Mouse (Mus musculus) Muller cell, postnatal 12 days (primary cell): Measurements from ENCODE around the gene Fam81a.

ENCODE experiments used
- DNase-seq: peaks from one replicate; pipeline ENCODE4 v3.0.0-alpha.2; 2015; ENCODE audit errors: inconsistent ontology term

The Fam81a gene

DNA sequence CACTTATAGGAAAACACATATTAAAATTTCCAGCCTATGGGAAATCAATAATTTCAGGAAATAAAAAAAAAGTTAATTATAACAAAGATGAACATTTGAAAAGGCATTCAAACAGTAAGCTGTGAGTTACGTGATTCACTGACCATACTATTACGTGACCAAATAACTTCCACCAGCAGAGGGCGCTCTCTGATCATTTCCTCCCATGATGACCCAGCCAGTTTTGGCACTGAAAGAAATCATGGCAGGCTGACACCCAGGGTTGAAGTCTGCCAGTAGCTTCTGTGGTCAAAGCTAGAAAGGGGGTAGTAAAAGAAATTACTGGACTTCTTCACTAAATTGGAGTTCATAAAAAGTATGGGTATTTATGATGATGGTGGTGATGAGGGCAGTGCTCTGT is 33.1 kb downstream of the Fam81a start:
- peak; percentile 64 for DNase-seq

DNA sequence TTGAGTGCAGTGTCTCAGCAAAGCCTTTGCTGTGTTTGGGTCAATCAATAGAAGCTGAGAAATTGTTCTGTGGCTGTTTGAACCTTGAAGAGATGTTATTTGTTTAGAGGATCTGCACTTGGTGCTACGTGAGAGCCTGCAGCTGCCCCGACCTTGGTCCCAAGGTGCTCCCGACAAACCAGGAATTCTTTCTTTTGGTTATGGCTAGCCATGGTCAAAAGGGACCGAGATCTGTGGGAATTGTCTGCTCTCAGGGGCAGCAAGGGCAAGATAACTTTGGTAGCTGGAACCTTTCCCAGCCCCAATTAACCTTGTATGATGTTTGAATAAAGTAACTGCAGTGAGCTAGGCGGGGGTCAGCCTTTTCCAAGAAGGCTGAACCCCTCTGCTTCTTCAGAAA is 34.2 kb downstream of the Fam81a start:
- no peak for DNase-seq

DNA sequence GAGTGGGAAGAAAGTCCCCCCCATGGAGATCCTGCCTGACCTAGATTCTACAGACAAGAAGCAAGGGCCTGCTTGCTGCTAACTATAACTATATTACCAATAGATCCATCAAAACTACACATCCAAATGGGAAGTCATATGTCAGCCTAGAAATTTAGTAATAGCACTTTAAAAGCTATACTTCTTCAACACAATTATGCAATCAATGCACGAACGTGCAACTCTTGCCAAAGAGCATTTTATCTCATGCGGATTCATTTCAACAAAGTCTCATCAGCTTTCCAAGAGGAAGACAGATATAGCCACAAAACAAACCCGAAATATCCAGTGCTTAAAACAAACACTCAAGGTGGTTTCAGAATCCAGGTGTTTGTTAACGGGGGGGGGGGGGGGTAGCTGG is 36.8 kb downstream of the Fam81a start:
- no peak for DNase-seq

DNA sequence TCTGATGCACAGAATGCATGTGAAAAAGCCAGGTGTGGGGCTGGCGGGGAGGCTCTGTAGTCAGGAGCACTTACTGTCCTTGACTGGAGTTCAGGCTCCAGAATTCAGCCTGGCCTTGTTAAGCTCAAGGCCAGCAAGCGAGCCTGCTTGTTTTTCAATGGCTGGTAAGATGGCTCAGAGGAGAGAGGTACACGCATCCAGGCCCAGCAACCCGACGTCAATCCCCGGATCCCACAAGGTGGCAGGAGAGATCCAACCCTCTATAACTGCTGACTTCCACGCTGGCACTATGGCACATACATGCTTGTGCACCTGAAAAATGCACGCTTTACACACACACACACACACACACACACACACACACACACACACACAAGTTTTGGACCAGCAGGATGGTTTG is 39.3 kb downstream of the Fam81a start:
- no peak for DNase-seq

DNA sequence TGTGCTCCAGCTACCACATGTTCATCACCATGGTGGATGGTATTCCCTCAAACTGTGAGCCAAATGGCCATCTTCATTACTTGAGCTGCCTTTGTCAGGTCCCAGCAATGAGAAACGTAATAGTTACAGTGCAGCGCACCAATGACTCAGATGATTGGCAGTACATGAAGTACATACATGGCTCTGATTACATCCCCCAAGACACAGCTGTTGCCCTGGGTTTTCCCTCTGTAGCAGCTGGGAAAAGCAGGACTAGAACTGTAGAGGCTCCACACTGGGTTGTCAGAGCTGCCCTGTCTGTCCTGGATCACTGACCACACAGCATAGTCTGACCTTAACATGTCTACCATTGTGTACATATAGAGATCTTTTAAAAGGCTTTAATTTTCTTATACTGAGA is 44.8 kb downstream of the Fam81a start:
- DNase-seq, result no peak

DNA sequence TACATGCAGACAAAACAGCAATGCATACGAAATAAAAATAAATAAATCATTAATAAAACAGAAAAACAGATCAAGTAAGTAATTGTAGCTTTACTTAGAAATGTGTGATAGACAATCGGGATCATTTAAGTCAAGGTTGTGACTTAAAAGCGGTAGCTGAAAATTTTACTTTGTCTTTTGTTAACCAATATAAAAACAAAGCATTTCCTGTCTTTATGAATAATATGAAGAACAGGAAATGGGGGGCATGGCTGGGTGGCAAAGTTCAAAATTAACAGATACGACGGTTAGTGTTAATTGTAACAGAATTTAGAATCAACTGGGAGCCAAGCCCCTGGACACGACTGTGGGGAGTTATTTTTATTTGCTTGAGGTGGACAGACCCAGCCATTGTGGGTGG is 47.3 kb downstream of the Fam81a start:
- DNase-seq, result no peak

DNA sequence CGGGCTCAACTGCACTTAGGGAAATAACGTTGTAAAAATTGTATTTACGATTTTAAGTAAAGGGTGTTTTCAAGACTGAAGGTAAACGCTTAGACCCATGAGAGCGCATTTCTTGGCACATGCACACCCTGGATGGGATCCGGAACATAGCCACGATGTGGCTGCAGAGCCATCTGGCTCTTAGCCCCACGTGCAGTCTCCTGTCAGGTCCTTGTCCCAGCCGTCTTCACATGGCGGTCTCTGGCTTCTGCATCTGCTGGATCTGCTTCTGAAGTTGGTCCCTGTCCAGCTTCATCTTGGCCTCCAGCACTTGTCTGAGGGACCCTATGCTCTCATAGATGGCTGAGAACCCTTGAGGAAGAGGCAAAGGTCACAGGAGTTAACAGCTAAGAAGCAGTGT is 51.8 kb downstream of the Fam81a start:
- DNase-seq, result no peak

DNA sequence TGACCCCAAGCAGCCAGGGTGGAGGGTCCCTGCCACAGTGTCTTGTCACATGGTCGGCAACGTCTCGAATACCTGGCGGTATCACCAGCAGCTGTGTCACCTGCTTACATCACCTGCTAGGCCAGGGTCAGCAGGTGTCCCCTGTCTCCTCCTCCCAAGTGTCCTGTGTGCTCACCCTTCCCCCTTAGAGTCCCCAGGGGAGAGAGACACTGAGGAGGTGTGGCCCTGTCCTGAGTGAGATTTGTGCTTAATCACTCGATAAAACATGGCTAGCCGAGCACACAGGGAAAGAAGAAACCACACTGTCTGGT is 53.6 kb downstream of the Fam81a start:
- no peak for DNase-seq

DNA sequence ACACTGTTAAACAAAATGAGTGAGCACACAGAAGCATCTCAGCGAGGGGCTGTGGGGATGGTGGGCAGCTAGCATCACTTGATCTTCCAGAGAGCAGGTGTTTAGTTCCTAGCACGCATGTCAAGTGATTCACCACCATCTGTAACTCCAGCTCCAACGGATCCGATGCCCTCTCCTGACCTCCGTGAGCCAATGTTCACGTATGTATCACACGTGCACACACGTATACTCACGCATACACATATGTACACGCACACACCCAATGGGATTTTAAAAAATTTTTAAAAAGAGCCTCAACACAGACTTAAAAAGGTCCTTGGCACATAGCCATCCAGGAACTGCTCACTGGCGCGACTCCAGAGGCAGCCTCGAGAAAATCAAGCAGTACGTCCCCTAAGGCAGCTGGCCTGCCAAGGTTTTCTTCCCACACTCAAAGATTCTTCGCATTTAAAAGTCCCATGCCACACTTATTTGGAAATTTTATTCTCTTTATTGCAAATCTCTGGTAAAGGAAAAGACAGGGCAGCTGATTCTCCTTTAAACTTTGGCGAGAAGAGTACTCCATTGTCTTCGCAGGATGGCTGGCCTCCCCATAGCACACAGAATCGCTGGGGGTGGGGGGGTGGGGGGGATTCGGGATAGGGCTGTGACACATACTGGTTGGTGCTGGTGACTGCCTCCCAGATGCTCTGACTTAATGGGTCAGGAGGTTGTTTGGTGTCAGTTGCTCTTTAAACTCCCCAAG is 54.1 kb downstream of the Fam81a start:
- no peak for DNase-seq

DNA sequence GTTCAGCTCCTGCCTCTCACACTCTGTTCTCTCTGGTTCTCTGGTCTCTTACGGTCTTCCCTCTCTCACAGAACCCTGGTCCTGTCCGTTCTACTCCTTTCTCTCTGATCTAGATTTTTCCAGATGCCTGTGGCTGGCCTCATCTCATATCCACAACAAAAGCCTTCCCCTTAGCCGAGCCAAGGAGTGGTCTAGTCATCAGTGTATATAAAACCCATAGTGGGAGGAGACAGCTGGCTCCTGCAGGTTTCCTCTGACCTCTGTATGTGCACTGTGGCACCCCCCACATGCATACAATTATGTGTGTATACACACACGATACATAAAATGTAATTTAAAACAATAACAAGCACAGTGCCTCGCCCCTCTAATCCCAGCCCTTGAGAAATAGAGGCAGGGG is 55.0 kb downstream of the Fam81a start:
- DNase-seq, result no peak

DNA sequence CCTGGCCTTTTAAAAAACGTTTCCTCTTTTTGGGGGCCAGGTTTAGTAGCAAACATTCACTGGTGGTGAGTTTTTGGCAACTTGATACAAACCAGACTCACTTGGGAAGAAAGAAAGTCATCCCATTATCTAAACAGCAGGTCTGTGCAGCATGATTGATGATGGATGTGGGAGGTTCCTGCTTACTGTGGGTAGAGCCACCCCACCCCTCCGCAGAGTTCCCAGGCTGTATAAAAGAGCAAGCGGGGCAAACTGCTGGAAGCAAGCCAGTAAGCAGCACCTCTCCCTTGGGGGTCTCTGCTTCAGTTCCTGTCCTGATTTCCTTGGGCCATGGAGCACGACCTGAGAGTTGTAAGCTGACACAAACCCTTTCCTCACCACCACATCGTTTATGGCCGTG is 56.3 kb downstream of the Fam81a start:
- DNase-seq, result no peak

DNA sequence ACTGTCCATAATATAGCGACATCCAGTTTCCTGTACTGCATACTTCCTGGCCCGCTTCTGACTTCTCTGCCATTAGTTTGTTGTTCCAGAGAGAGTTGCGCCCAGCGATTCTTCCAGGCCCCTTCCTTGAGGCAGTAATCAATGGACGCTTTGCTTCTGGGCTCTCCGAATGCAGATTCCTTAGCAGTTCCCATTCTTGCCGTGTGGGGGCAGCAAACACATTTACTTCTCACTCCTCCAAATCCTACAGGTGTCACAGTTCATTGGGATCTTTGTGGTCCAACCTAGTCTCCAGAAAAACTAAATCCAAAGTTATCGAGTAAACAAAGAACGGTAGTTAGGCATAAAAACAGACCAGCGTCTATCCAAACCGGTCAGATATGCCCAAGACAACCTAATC is 58.3 kb downstream of the Fam81a start:
- DNase-seq, result peak; percentile 6

DNA sequence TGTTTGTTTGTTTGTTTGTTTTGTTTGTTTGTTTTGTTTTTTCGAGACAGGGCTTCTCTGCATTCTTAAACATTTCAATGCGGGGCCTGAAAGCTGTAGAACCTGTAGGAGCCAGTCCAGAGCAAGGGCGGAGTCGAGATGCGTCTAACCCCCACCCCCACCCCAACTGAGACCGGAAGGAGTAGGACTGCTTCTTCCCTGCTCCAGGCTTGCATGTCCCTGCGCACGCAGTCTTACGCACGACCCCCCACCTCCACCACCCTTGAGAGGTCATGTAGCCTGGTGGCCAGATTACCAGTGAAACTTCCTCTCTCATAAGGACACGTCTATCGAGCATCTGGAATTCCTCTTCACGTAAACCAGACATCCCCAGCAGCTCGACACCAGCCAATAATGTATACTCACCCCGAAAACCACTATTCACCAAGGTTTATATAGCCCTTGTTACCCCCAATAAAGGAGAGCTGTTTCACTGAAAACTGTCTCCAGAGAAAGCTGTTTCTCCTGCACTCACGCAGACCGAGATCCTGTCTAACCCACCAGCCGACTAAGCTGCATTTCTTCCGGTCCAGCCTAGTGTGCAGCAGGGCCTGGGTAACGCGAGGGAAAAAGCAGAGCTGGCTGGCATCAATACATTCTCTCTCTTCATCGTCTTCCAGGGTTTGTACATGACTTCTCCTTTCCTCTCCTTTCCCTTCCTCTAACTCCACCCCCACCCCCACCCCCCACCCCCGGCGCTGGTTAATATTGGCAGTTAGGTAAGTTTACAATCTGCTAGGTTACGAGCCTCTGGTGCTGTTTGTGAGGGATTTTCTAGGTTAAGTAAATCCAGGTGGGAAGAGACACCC is 59.8 kb downstream of the Fam81a start:
- no peak for DNase-seq

DNA sequence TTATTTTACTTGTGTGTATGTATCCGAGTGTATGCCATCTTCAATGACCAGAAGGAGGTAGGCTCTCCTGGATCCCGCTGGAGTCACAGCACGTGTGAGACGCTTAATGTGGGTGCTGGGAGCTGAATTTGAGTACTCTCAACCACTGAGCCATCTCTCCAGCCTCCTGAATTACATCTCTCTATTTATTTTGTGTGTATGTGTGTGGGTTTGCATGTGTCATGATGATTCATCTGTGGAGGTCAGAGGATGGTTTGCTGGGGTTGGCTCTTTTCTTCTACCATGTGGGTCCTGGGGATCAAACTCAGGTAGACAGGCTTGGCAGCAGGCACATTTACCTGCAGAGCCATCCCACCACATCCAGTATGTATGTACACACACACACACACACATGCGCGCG is 60.6 kb downstream of the Fam81a start:
- no peak for DNase-seq

DNA sequence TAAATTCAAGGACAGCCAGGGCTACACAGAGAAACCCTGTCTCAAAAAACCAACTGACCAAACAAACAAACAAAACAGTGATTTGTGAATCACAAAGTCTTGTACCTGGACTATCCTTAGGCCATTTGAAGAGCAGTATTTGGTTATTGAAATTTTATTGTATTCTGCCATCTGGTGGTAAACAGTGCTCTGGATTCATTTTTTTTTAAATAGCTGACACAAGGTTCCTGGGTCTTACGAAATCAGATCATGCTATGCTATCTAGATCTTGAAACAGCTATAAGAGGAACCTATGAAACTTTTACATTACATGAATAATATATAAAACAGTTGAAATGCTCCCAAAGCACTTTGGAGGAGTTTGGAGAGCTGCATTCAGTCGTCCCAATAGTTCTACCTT is 61.4 kb downstream of the Fam81a start:
- peak; percentile 18 for DNase-seq

DNA sequence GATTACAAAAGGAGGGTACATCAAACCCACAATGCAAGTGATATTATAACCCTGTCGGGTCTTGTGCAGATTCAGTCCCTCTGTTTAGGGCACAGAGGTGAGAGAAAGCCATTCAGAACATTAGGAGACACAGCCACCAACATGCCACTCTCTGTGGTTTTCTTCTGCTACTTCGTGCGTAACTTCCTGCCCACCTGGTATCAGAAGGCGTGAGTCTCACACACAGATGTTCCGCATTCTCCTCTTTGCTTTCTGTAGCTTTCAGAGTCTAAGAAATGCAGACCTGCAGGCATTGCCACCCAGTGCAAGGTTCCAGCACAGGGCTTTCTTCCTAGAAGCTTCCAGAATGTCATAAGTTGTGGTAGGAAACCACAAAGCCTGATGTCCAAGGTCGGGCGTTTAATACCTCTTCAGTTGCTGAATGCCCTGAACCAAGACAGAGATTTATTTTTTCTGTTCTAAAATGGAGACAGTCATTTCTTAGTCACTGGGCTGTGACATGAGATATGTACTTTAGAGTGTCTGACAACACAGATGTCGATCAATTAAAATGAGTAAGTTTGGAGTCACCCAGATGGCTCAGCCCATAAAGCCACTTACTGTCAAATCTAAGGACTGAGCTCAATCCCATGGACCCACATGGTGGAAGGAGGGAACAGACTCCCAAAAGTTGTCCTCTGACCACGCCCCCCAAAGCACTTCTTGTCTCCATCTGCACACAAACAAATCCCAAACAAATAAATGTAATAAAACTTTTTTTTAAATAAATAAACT is 62.1 kb downstream of the Fam81a start:
- DNase-seq, result no peak

DNA sequence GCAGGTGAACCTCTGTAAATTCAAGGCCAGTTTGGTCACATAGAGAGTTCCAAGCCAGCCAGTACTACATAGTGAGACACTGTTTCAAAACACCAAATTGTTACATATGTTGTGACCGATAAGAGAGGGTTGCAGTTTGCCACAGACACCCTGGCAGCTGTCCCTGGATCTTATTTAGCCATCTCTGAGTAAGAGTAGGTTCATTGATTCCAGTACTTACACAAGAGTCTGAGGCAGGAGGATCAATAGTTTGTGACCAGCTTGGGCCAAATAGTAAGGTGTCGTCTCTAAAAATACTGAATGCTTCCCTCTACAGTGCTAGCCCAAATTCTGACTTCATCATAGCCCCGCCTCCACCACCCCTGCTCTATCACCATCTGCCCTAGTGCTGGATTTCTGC is 64.3 kb downstream of the Fam81a start:
- no peak for DNase-seq

DNA sequence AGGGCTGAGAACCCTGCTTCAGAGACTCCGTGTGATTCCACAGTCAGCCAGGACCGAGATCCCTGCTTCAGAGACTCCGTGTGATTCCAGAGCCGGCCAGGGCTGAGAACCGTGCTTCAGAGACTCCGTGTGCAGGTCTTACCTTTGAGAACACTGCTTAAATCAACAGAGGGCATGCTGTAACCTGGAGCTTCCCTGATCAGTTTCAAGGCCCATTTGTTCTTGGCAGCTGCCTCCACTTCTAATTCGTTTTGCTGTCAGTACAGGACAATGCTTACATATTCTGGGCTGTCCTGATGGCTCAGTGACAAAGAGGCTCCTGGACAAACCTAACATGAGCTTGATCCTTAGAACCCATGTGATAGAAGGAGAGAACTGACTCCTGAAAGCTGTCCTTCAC is 65.2 kb downstream of the Fam81a start:
- DNase-seq, result no peak

DNA sequence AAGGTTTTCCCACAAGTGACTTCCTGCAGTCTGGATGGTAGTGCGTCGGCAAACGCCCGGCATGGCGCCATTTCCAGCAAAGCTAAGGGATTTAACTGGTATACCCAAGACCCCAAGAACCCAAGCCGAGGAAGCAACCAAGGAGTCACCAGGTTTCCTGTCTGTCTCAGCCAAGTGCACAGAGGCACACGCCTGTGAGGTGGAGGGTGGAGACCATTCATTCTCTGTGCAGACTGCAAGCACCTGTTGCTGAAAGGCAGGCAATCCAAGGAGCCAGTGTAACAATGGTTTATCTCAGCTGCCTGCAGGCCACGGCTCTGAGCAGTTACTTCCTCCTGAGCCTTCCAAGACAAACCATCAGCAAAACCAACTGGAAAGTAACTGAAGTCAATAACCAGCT is 70.0 kb downstream of the Fam81a start:
- DNase-seq, result no peak

DNA sequence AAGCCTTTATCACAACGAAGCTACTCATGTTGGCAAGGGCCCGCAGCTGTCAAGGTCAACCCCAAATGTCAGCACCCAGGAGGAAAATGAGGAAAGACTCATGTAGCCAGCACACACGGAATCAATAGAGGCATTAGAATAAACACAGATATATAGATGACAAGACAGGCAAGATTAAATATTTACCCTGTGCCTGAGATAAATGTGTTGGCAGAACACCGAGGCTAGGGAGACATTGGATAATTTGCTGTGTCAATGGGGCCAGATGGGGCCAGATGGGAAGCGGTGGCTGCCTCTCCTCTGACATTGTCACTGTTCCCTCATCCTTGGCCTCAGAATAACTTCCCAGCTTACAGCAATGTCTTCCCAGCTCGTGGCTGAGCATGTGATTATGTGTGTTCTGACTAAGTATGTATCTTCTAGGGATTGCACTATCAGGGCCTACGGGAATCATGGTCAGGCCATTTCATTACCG is 72.4 kb downstream of the Fam81a start:
- DNase-seq, result no peak

DNA sequence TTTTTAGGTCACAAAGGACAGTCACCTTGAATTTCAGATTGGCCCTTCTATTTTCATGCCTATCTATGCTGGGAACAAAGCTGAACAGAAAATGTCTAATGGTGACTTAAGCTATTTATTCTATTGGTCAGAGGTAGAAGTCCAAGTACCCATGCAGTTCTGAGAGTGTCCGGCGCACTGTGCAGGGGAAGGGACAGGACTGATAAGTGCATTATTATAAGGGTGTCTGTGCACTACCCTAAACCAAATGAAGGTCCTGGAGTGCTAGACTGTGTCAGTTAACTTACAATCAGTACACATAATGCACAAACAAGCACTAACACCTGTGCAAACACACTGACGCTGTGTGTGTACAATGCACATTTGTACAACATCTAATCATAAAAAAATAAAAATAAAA is 74.9 kb downstream of the Fam81a start:
- DNase-seq, result no peak

DNA sequence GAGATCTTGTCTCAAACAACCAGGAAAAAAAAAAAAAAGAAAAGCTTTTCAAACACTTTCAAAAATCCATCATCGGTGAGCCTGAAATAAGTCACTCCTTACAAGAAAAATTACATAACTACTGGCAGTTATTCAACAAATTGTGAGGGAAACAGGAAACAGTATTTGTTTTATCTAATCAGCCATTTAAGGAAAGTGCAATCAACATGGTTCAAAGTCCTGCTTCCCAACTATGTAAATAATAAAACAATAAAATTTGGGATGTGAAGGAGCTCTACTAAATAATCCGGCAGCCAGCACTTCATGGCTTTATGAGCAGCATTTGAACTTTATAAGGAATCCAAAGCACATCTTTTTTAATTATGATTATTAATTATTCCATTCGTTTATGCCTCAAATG is 80.3 kb downstream of the Fam81a start:
- DNase-seq, result no peak

DNA sequence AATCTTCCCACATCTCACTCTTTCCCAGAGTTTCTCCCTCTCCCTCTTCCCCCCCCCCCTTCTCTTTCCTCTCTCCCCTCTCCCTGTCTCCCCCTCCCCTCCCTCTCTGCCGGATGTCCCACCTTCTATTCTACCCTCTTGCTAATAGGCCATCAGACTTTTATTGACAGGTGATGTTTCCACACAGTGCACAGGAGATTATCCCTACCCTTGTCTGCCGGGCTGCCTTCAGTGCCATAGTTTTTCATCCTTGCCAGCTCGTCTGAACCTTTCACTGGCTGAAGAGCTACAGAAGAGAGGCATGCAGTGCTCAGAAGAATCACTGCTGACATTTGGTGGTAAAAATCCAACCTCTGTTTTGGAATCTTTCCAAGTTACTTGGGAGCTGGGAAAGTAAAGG is 88.9 kb downstream of the Fam81a start:
- DNase-seq, result no peak
